Mouse (Mus musculus): ENCODE results near the gene Unc5a.

Unc5a gene

GRCm38 (mm10) chr13:54948531-54949493, at the start of gene Unc5a:
Gene Unc5a, plus strand, starts transcription at chr13:54949411.
- DNase-seq (ENCODE audit: low read depth, low spot score), result peak; percentile 68

GRCm38 (mm10) chr13:54912053-54912452, 37.2 kb upstream of the Unc5a start:
- DNase-seq (ENCODE audit: low read depth, low spot score), result no peak

GRCm38 (mm10) chr13:54912894-54913621, 36.2 kb upstream of the Unc5a start:
- no peak for DNase-seq (ENCODE audit: low read depth, low spot score)

GRCm38 (mm10) chr13:54916644-54917043, 32.6 kb upstream of the Unc5a start:
- no peak for DNase-seq (ENCODE audit: low read depth, low spot score)

- no peak for DNase-seq (ENCODE audit: low read depth, low spot score)
Measured at GRCm38 (mm10) chr13:54918910-54919309, 30.3 kb upstream of the Unc5a start.

GRCm38 (mm10) chr13:54919666-54920065, 29.5 kb upstream of the Unc5a start:
- no peak for DNase-seq (ENCODE audit: low read depth, low spot score)

GRCm38 (mm10) chr13:54921700-54922099, 27.5 kb upstream of the Unc5a start:
- no peak for DNase-seq (ENCODE audit: low read depth, low spot score)

- no peak for DNase-seq (ENCODE audit: low read depth, low spot score)
Measured at GRCm38 (mm10) chr13:54923705-54924104, 25.5 kb upstream of the Unc5a start.

- DNase-seq (ENCODE audit: low read depth, low spot score), result no peak
Measured at GRCm38 (mm10) chr13:54925466-54925865, 23.7 kb upstream of the Unc5a start.

GRCm38 (mm10) chr13:54926654-54927053, 22.6 kb upstream of the Unc5a start:
- DNase-seq (ENCODE audit: low read depth, low spot score), result no peak

GRCm38 (mm10) chr13:54930123-54930522, 19.1 kb upstream of the Unc5a start:
- DNase-seq (ENCODE audit: low read depth, low spot score), result no peak

GRCm38 (mm10) chr13:54934873-54935272, 14.3 kb upstream of the Unc5a start:
- no peak for DNase-seq (ENCODE audit: low read depth, low spot score)

GRCm38 (mm10) chr13:54936173-54936572, 13.0 kb upstream of the Unc5a start:
- DNase-seq (ENCODE audit: low read depth, low spot score), result no peak

GRCm38 (mm10) chr13:54937885-54938284, 11.3 kb upstream of the Unc5a start:
- DNase-seq (ENCODE audit: low read depth, low spot score), result no peak

- no peak for DNase-seq (ENCODE audit: low read depth, low spot score)
Measured at GRCm38 (mm10) chr13:54938493-54938892, 10.7 kb upstream of the Unc5a start.

GRCm38 (mm10) chr13:54944411-54945157, 4.6 kb upstream of the Unc5a start:
- no peak for DNase-seq (ENCODE audit: low read depth, low spot score)

GRCm38 (mm10) chr13:54945332-54945731, 3.9 kb upstream of the Unc5a start:
- no peak for DNase-seq (ENCODE audit: low read depth, low spot score)

- no peak for DNase-seq (ENCODE audit: low read depth, low spot score)
Measured at GRCm38 (mm10) chr13:54946406-54946805, 2.8 kb upstream of the Unc5a start.

GRCm38 (mm10) chr13:54949592-54949991, 381 bp downstream of the Unc5a start:
- DNase-seq (ENCODE audit: low read depth, low spot score), result peak; percentile 25

- DNase-seq (ENCODE audit: low read depth, low spot score), result no peak
Measured at GRCm38 (mm10) chr13:54950131-54950530, 920 bp downstream of the Unc5a start.

- DNase-seq (ENCODE audit: low read depth, low spot score), result no peak
Measured at GRCm38 (mm10) chr13:54951166-54951565, 2.0 kb downstream of the Unc5a start.

GRCm38 (mm10) chr13:54954745-54955144, 5.5 kb downstream of the Unc5a start:
- no peak for DNase-seq (ENCODE audit: low read depth, low spot score)

Data from retina, adult 2 months (tissue).